Mouse (Mus musculus) adrenal gland (tissue): ENCODE data around the gene Tbce.
"Not testable (repeated sequence)": the region's sequence is repeated elsewhere in the genome, so short reads cannot be mapped to it uniquely, and the experiment has no call there.

Source experiments
- intact Hi-C: fragments of 180-260 bp; cut with DNase I; formaldehyde crosslinking; loops from one replicate; pipeline ENCODE4 v1.15.1; 2025

Tbce gene

GRCm38 (mm10) chr13:13983523-13983922 lies 55.9 kb downstream of the Tbce start:
- intact Hi-C loops: no loop called here

GRCm38 (mm10) chr13:13981842-13982241 lies 57.6 kb downstream of the Tbce start:
- intact Hi-C loops: not testable (repeated sequence)

DNA sequence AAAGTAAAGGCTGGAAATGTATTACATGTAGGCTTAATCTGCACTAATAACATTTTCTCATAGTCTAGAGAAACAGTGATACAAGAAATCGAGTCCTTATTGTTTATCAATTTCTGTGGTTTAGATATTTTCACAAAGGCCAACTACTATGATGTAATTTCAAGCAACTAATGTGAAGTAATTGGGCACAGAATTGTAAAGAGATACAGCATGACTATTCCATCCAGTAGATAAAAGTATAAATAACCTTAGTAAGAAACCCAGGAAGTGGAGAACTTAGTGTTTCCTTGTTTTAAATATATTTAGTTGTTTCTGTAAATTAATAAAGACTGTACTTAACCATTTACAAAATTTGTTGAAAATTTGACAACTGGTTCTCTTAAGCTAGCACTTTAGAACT lies 69.6 kb downstream of the Tbce start:
- intact Hi-C loops: no loop called here

DNA sequence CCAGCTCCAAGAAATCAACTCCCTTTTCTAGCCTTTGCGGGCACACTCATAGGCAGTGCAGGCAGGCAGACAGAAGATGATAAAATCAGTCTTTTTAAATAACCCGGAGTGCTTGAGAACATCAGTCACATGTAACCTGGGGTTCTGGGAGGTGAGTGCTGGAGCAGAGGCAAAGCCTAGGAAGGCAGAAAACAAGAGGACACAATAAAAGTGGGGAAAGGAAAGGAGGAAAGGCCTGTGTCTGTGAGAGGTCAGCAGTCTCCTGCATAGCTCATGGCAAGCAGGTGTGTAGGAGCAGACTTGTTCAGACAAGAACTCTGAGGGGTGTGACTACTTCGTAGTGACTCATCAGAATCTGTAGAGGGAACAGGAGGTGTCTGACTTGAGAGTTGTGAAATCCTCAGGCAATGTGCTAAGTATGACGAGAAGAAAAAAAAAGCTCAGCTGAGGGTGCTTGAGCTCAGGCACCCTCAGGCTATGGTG lies 70.8 kb downstream of the Tbce start:
- intact Hi-C loops: no loop called here

DNA sequence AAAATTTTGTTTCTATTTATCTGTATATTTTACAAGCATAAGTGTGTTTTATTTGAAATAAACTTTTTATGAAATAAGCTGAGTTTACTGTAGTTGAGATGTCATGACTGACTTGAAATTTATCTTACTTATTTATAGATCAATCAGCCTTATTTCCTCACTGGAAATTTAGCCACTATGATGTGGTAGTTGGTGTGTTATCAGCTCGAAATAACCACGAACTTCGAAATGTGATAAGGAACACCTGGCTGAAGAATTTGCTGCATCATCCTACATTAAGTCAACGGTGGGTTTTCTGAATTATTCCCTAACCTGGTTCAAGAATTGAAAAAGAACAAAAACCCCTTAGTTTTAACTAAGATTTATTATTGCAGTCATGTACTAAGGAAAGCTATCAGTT lies 73.3 kb downstream of the Tbce start:
- intact Hi-C loops: no loop called here

DNA sequence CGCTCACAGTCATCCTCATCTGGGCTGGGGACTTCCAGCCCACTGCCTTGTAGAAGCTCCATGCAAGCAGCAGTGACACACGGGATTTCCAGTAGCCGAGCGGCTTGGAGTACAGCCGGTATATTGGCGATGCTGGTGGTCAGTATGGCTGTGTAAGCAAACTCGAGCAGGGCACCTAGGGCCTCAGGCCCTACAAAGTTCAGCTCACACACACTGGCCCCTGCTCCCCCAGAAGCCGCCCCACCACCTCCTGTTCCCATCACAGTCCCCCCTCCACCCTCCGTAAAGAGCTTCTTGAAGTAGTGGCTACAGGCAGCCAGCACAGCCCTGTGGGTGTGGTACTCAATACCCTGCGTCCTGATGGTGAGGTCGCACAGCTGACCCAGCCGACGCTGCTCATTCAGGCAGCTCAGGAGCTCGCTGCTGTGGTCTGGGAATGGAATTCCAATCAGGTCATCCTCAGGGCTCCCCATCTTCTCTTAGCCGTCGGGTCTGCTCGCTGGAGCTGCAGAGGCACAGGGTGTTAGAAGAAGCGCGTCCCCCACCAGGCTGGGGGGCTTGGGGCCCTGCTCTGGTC lies 74.0 kb downstream of the Tbce start:
- intact Hi-C loops: no loop called here

GRCm38 (mm10) chr13:13961046-13961445 lies 78.4 kb downstream of the Tbce start:
- intact Hi-C loops: no loop called here

DNA sequence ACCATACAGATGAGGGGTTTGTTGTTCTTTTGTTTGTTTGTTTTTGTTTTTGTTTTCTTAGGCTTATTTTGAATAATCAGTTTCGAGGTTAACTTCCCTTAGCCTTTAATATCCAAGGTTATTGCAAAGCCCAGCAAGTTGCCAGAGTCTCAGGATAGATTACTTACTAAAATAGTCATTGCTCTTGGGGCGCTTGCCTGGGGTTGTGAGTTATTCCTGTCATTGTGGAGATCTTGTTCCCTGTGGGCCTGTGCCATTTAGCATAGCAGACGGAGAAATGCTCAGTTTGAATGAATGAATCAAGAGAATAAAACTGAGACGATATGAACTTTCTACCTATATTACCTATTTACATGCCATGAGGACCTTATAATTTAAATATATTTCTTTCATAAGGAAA lies 79.2 kb downstream of the Tbce start:
- intact Hi-C loops: no loop called here

GRCm38 (mm10) chr13:13956686-13957085 lies 82.8 kb downstream of the Tbce start:
- intact Hi-C loops: loop anchor here (10.0 kb wide), 1 partner anchor 678 kb away; the partner anchor contains the start of gene AW209491

- intact Hi-C loops: loop anchor here (10.0 kb wide), 1 partner anchor 680 kb away; the partner anchor contains the start of gene AW209491
These were observed 84.5 kb downstream of the Tbce start for GRCm38 (mm10) chr13:13954931-13955330.

- intact Hi-C loops: loop anchor here (10.0 kb wide), 1 partner anchor 681 kb away; the partner anchor contains the start of gene AW209491
These were observed 85.3 kb downstream of the Tbce start, which contains the start of gene B3galnt2 for GRCm38 (mm10) chr13:13953874-13954832. B3galnt2 (plus strand) TSS chr13:13954469.
